Mouse (Mus musculus) spleen, adult 2 months (tissue): ENCODE results near the gene Olfr763.

Experiments
- CTCF ChIP-seq: fragments of 200-500 bp; IDR thresholded peaks from 2 replicates; pipeline ENCODE4 v1.5.1; 2011; ENCODE audit warnings: mild to moderate bottlenecking, inconsistent platforms; ENCODE audit not compliant: insufficient read depth, insufficient read length, insufficient replicate concordance; ENCODE audit errors: extremely low read depth
- POLR2A ChIP-seq: fragments of 200-500 bp; IDR thresholded peaks from 2 replicates; pipeline ENCODE4 v1.6.1; 2011; ENCODE audit warnings: low read depth, low read length, inconsistent platforms

- TF ChIP-seq POLR2A (no peak), CTCF (no peak)
Observed at GRCm38 (mm10) chr10:129004032-129004920, 6.3 kb upstream of the Olfr763 start.
